Mouse (Mus musculus) liver, postnatal 0 days (tissue): Measurements from ENCODE around the gene Cnot10.

Source experiments
- CTCF ChIP-seq: sonication (generic); IDR thresholded peaks from 2 replicates; pipeline ENCODE4 v1.5.1; 2016; ENCODE audit warnings: antibody characterized with exemption, low read depth
- EP300 ChIP-seq: IDR thresholded peaks from 2 replicates; pipeline ENCODE4 v1.6.1; 2016; ENCODE audit warnings: antibody characterized with exemption, low read depth, mild to moderate bottlenecking

- TF ChIP-seq CTCF (no peak), EP300 (no peak)
Observed at GRCm38 (mm10) chr9:114544754-114545393, 95.1 kb downstream of the Cnot10 start.
